Mouse (Mus musculus): ENCODE data around the gene Mroh2a. TPM values are rescaled to one million over a fixed set of nuclear protein-coding genes. Genes with fewer than 3 reads are reported as not detected.
"Not testable (repeated sequence)": the region's sequence is repeated elsewhere in the genome, so short reads cannot be mapped to it uniquely, and the experiment has no call there.

Mroh2a gene
- polyA plus RNA-seq, 1 experiment: 0.42 TPM

DNA sequence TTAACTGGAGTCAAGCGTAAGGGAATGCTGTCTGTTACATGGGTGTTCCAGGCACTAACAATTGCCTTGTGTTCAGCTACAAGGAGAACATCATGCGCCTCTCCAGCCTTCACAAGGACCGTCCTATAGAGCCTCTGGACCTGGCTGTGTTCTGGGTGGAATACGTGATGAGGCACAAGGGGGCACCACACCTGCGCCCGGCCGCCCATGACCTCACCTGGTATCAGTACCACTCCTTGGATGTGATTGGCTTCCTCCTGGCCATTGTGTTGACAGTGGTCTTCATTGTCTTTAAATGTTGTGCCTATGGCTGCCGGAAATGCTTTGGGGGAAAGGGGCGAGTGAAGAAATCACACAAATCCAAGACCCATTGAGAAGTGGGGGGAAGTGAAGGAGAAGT is 8.7 kb upstream of the Mroh2a start:
- H3K36me3 ChIP-seq (ENCODE audit: control insufficient read depth, insufficient read depth, low read length): no peaks in the 10 kb centered on the region
- no peak for TF ChIP-seq POLR2A (IDR thresholded peaks at IDR 0.05; ENCODE audit: low read depth, low read length)
- no peak for TF ChIP-seq CTCF (IDR thresholded peaks at IDR 0.05; ENCODE audit: extremely low read depth, insufficient read depth, insufficient read length, insufficient replicate concordance)
- no peak overlapping the region for H3K27ac ChIP-seq (ENCODE audit: insufficient read depth, low read length)
- H3K4me3 ChIP-seq (ENCODE audit: extremely low read depth, insufficient read depth, insufficient read length): no peak overlapping the region
- no peaks in the 10 kb centered on the region for H3K4me1 ChIP-seq (ENCODE audit: control insufficient read depth, insufficient read depth, insufficient read length)
- no peaks in the 10 kb centered on the region for H3K27me3 ChIP-seq (ENCODE audit: control insufficient read depth, insufficient read depth, low read length)
- DNase-seq (ENCODE audit: low read depth in 1 of 2, low spot score in 2 of 2): no peak
- WGBS: 74% methylated on average over 9 of the region's 9 CpGs

DNA sequence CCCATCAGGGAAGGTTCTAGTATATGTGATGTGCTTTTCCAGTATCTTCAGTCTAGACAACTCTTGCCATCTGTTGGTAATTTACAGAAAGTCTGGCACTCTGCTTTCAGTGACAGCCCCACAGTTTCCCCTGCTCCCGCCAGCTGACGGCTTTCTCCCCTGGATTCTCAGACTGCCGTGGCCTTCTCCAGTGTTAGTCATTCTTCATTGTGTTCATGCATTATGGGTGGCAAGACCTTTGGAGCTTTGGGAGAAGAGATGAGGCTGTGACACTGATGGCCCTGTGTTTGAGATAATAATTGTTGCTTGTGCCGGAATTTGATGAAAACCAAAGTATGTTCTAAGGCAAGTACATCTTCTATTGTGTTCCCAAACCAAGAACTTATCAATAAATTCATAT is 8.2 kb upstream of the Mroh2a start:
- 53% methylated on average over 4 of the region's 4 CpGs for WGBS
- H3K27me3 ChIP-seq (ENCODE audit: control insufficient read depth, insufficient read depth, low read length): no peaks in the 10 kb centered on the region
- no peaks in the 10 kb centered on the region for H3K36me3 ChIP-seq (ENCODE audit: control insufficient read depth, insufficient read depth, low read length)
- no peak overlapping the region for H3K27ac ChIP-seq (ENCODE audit: insufficient read depth, low read length)
- DNase-seq (ENCODE audit: low read depth in 1 of 2, low spot score in 2 of 2): no peak
- H3K4me1 ChIP-seq (ENCODE audit: control insufficient read depth, insufficient read depth, insufficient read length): no peaks in the 10 kb centered on the region
- H3K4me3 ChIP-seq (ENCODE audit: extremely low read depth, insufficient read depth, insufficient read length): no peak overlapping the region
- TF ChIP-seq POLR2A (IDR thresholded peaks at IDR 0.05; ENCODE audit: low read depth, low read length) (no peak), CTCF (IDR thresholded peaks at IDR 0.05; ENCODE audit: extremely low read depth, insufficient read depth, insufficient read length, insufficient replicate concordance) (no peak)

DNA sequence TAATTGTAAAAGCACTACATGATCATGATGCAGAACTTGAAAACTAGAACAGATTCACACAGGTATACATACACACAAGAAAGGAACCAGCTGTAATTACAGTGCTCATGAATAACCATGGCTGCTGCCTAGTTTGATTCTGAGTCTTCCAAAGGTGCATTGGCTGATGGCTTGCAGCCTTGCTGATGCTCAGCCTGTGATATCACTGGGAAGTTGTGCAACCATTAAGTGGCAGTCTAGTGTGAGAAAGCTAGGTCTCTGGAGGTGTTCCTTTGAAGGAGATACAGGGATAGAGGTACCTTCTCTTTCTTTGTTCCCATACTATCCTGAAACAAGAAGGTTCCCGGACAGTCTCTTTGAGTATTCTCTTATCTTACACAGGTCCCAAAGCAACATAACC is 7.7 kb upstream of the Mroh2a start:
- H3K4me1 ChIP-seq (ENCODE audit: control insufficient read depth, insufficient read depth, insufficient read length): no peaks in the 10 kb centered on the region
- no peaks in the 10 kb centered on the region for H3K27me3 ChIP-seq (ENCODE audit: control insufficient read depth, insufficient read depth, low read length)
- WGBS: 16% methylated on average over 1 of the region's 1 CpGs
- no peak for DNase-seq (ENCODE audit: low read depth in 1 of 2, low spot score in 2 of 2)
- H3K4me3 ChIP-seq (ENCODE audit: extremely low read depth, insufficient read depth, insufficient read length): no peak overlapping the region
- no peak for TF ChIP-seq POLR2A (IDR thresholded peaks at IDR 0.05; ENCODE audit: low read depth, low read length)
- no peak for TF ChIP-seq CTCF (IDR thresholded peaks at IDR 0.05; ENCODE audit: extremely low read depth, insufficient read depth, insufficient read length, insufficient replicate concordance)
- no peak overlapping the region for H3K27ac ChIP-seq (ENCODE audit: insufficient read depth, low read length)
- no peaks in the 10 kb centered on the region for H3K36me3 ChIP-seq (ENCODE audit: control insufficient read depth, insufficient read depth, low read length)

DNA sequence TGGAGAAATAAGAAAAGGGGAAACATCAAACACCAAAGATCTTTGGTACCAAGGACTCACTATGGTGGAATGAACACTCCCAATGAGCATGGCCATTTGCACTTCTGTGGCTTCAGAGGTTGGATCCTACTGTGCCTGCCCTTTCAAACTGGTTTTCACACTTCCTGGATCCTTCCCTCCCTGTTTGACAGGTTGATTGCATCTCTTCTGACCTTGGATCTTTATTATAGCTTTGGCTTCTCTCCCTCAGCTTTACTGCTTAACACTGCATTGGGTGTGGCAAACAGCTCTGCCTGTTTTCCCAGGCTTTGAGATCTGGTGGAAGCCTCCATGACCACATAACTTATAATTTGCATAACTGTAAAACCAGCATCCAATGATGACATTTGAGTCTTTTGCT is 6.5 kb upstream of the Mroh2a start:
- no peak for DNase-seq (ENCODE audit: low read depth in 1 of 2, low spot score in 2 of 2)
- H3K4me1 ChIP-seq (ENCODE audit: control insufficient read depth, insufficient read depth, insufficient read length): no peaks in the 10 kb centered on the region
- H3K27me3 ChIP-seq (ENCODE audit: control insufficient read depth, insufficient read depth, low read length): no peaks in the 10 kb centered on the region
- H3K4me3 ChIP-seq (ENCODE audit: extremely low read depth, insufficient read depth, insufficient read length): no peak overlapping the region
- no peak for TF ChIP-seq CTCF (IDR thresholded peaks at IDR 0.05; ENCODE audit: extremely low read depth, insufficient read depth, insufficient read length, insufficient replicate concordance)
- no peaks in the 10 kb centered on the region for H3K36me3 ChIP-seq (ENCODE audit: control insufficient read depth, insufficient read depth, low read length)
- H3K27ac ChIP-seq (ENCODE audit: insufficient read depth, low read length): no peak overlapping the region

DNA sequence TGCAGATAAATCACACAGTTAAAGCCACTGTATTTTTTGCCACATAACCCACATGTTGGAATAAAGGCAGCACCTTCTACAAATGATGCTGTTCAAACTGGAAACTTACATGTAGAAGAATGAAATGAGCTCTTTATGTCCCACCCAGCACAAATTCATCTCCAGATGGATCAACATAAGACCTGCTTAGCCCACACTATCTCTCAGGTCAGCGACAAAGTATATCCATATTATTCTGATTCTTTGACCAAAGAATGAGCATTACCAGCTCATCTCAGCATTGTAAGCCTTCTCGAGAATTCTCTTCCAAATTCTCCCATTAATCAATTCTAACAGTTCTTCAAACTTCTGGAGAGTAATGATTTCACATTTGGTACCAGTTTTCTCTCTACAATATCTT is 4.6 kb upstream of the Mroh2a start:
- Histone ChIP-seq H3K4me3 (ENCODE audit: extremely low read depth, insufficient read depth, insufficient read length) (no peak overlapping the region), H3K4me1 (ENCODE audit: control insufficient read depth, insufficient read depth, insufficient read length) (no peaks in the 10 kb centered on the region), H3K27ac (ENCODE audit: insufficient read depth, low read length) (no peak overlapping the region), H3K36me3 (ENCODE audit: control insufficient read depth, insufficient read depth, low read length) (no peaks in the 10 kb centered on the region), H3K27me3 (ENCODE audit: control insufficient read depth, insufficient read depth, low read length) (no peaks in the 10 kb centered on the region)
- DNase-seq (ENCODE audit: low read depth in 1 of 2, low spot score in 2 of 2): no peak
- WGBS: 53% methylated on average over 2 of the region's 2 CpGs
- TF ChIP-seq POLR2A (IDR thresholded peaks at IDR 0.05; ENCODE audit: low read depth, low read length) (no peak), CTCF (IDR thresholded peaks at IDR 0.05; ENCODE audit: extremely low read depth, insufficient read depth, insufficient read length, insufficient replicate concordance) (no peak)

DNA sequence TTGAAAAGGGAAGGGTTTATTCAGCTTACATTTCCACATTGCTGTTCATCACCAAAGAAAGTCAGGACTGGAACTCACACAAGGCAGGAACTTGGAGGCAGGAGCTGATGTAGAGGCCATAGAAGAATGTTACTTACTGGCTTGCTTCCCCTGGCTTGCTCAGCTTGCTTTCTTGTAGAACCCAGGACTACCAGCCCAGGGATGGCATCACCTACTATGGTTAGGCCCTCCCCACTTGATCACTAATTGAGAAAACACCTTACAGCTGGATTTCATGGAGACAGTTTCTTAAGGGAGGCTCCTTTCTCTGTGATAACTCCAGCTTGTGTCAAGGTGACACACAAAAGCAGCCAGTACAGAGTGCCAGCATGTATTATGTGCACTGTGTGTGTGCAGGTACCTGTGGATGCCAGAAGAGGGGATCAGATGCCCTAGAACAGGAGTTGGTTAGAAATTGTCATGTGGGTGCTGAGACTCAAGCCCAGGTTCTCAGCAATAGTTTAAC is 3.7 kb upstream of the Mroh2a start:
- not testable (repeated sequence) for H3K27me3 ChIP-seq (ENCODE audit: control insufficient read depth, insufficient read depth, low read length); H3K27ac ChIP-seq (ENCODE audit: insufficient read depth, low read length); DNase-seq (ENCODE audit: low read depth in 1 of 2, low spot score in 2 of 2); H3K36me3 ChIP-seq (ENCODE audit: control insufficient read depth, insufficient read depth, low read length); H3K4me3 ChIP-seq (ENCODE audit: extremely low read depth, insufficient read depth, insufficient read length); H3K4me1 ChIP-seq (ENCODE audit: control insufficient read depth, insufficient read depth, insufficient read length)

DNA sequence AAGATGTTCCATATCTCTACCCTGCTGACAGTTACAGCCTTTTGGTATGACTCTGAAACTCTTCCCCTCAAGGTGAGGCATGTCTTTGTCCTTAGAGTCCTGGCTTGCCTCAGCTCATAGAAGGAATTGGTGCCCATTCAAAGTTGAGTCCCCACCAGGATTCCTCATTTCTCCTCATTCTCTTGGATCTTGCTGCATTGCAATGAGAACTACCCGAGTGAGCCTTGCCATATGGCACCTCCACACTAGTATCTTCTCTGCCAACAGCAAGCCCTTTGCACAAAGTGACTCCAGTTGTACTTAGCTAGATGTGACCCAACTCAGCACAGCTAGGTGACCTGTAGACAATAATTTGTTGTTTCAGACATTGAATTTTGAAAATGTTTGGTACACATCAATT is 3.2 kb upstream of the Mroh2a start:
- Histone ChIP-seq H3K27ac (ENCODE audit: insufficient read depth, low read length) (no peak overlapping the region), H3K36me3 (ENCODE audit: control insufficient read depth, insufficient read depth, low read length) (no peaks in the 10 kb centered on the region), H3K4me3 (ENCODE audit: extremely low read depth, insufficient read depth, insufficient read length) (no peak overlapping the region), H3K27me3 (ENCODE audit: control insufficient read depth, insufficient read depth, low read length) (no peaks in the 10 kb centered on the region), H3K4me1 (ENCODE audit: control insufficient read depth, insufficient read depth, insufficient read length) (no peaks in the 10 kb centered on the region)
- TF ChIP-seq POLR2A (IDR thresholded peaks at IDR 0.05; ENCODE audit: low read depth, low read length) (no peak), CTCF (IDR thresholded peaks at IDR 0.05; ENCODE audit: extremely low read depth, insufficient read depth, insufficient read length, insufficient replicate concordance) (no peak)
- no peak for DNase-seq (ENCODE audit: low read depth in 1 of 2, low spot score in 2 of 2)
- WGBS: 58% methylated on average over 1 of the region's 1 CpGs
